Mouse (Mus musculus) heart, embryonic 10.5 days (tissue): ENCODE data around the gene Rftn1. TPM values are rescaled to one million over a fixed set of nuclear protein-coding genes. Genes with fewer than 3 reads are reported as not detected.
A peak's percentile ranks its signal among the peaks of the same experiment; 100 is the strongest.

Source experiments
- DNase-seq: peaks from one replicate; pipeline ENCODE4 v3.0.0-alpha.2; 2017; ENCODE audit warnings: low spot score
- H3K27ac ChIP-seq: fragments of 300-500 bp; sonication (generic); 2 replicates; pipeline ENCODE4 v1.5.1; 2016; ENCODE audit warnings: mild to moderate bottlenecking
- H3K27me3 ChIP-seq: fragments of 300-500 bp; sonication (generic); 2 replicates; pipeline ENCODE4 v1.6.1; 2016; ENCODE audit warnings: mild to moderate bottlenecking; ENCODE audit not compliant: poor library complexity, insufficient read depth, severe bottlenecking
- H3K36me3 ChIP-seq: fragments of 300-500 bp; sonication (generic); 2 replicates; pipeline ENCODE4 v1.6.1; 2016; ENCODE audit warnings: mild to moderate bottlenecking, moderate library complexity
- H3K4me1 ChIP-seq: fragments of 300-500 bp; sonication (generic); 2 replicates; pipeline ENCODE4 v1.6.1; 2016; ENCODE audit warnings: mild to moderate bottlenecking
- H3K4me3 ChIP-seq: fragments of 300-500 bp; sonication (generic); 2 replicates; pipeline ENCODE4 v1.5.1; 2016; ENCODE audit warnings: mild to moderate bottlenecking, moderate library complexity
- H3K9me3 ChIP-seq: fragments of 300-500 bp; sonication (generic); 2 replicates; pipeline ENCODE4 v1.6.1; 2016; ENCODE audit warnings: mild to moderate bottlenecking, moderate library complexity
- WGBS: fragments of 180-500 bp; shearing (Covaris S2); methylation state at CpG from one replicate; pipeline ENCODE4 v1.1.7; 2016; 5-methylcytosine and 5-hydroxymethylcytosine counted together
- polyA plus RNA-seq: library from polyadenylated mRNA; unstranded; fragments of >200 nt; fragmentation: Nextera tagmentation; extraction: Ambion mirVana; gene quantifications from 2 replicates; pipeline ENCODE4 v1.2.1, GENCODE M21; 2016

The Rftn1 gene
- polyA plus RNA-seq, result 9.2 and 10.9 TPM in 2 replicates

GRCm38 (mm10) chr17:50190131-50191015 lies at the start of gene Rftn1:
TSS of gene Rftn1 (minus strand) at chr17:50190674.
- Histone ChIP-seq H3K4me3 (peak within 1 kb of the TSS; percentile 80), H3K9me3 (no peaks in the 10 kb centered on the region), H3K36me3 (no peaks in the 10 kb centered on the region), H3K4me1 (peaks cover 11% of the 10 kb centered on the region; the same call in 1 of the 2 replicates), H3K27me3 (peaks cover 39% of the 10 kb centered on the region), H3K27ac (peak within 1 kb of the TSS; percentile 82)
- DNase-seq, result no peak
- WGBS, result under 1% methylated on average over 79 of the region's 79 CpGs

DNA sequence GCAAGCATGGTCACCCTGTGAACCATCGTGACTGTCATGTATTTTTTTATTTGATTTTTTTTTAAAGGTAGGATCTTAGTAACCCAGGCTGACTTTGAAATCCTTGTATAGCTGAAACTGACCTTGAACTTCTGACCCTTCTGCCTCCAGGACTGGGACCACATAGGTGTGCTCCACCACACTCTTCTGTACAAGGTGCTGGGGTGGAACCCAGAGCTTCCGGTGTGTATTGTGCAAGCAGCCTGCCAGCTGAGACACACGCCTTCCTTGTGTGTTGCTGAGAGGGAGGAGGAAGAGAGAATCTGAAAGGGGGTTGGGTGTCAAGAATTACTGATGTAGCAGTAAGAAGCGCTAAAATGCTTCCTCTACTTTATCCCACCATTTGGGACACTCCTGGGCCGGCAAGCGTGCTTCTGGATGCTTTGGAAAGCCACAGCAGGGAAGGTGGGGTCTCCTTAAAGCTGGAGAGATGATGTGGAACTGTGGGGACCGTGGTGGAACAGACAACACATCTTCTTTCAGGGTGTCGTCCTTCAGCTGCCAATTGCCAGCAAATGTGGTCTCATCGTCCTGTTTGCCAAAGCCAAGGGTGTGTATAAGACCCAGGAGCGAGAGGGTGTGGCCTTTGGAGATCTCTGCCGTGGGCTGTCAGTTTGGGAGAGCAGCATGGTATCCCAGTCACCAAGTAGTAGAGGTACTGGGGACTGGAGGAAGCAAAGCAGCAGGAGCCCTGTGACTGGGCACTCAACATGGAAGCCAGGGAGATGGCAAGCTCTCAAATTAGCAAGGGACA lies 47.5 kb upstream of the Rftn1 start:
- Histone ChIP-seq H3K27ac (no peak overlapping the region), H3K27me3 (peaks cover 9% of the 10 kb centered on the region), H3K36me3 (no peaks in the 10 kb centered on the region), H3K4me3 (no peak overlapping the region), H3K4me1 (no peaks in the 10 kb centered on the region), H3K9me3 (no peaks in the 10 kb centered on the region)
- DNase-seq, result peak; percentile 64
- 40% methylated on average over 11 of the region's 11 CpGs for WGBS

DNA sequence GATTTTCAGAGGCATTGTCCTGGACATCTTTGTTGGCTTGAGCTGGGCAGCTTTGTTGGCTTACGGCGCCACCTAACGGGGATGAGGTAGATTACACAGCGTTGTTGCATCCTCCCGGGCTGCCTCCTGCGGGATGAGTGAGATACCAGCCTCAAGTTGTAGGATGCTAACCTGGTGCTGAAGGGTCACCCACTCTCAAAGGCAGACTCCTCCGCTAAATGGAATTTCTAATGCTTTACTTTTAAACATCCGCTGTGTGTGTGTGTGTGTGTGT lies 46.9 kb upstream of the Rftn1 start:
- Histone ChIP-seq H3K27ac (no peak overlapping the region), H3K27me3 (peaks cover 9% of the 10 kb centered on the region), H3K4me1 (no peaks in the 10 kb centered on the region), H3K36me3 (no peaks in the 10 kb centered on the region), H3K9me3 (no peaks in the 10 kb centered on the region), H3K4me3 (no peak overlapping the region)
- 4% methylated on average over 8 of the region's 8 CpGs for WGBS
- peak; percentile 83 for DNase-seq

DNA sequence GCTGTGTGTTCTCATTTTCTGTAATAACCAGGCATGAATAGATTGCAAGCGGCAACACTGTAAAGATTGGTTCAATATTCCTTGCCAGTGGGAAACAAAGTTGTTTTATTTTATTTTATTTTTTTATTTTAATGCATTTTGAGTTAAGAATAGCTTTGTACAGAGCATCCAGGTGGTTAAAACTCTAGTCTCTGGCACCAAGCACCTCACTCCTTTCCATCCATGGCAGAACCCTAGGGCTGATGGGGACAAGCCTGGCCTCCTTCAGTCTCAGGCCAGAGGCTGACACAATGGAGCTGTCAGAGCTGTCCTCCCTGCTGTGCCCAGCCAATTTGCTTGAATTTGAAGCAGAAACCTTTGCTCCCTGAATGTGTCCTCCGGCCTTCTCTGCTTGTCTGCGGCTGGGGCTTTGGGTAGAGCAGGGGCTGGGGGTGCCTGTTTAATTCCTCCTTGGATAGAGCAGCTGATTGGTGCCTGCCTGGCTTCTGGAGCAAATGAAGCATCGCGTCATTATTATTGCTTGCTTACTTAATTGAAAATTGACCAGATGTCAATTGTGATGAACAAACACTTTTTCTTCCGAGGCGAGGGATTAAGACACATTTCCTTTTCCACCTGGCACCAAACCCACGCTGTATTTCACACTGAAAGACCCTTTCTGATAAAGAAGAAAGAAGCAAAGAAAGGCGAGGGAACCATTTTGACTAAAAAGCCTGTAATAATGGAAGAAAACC lies 46.4 kb upstream of the Rftn1 start:
- no peak overlapping the region for H3K27ac ChIP-seq
- 56% methylated on average over 9 of the region's 9 CpGs for WGBS

DNA sequence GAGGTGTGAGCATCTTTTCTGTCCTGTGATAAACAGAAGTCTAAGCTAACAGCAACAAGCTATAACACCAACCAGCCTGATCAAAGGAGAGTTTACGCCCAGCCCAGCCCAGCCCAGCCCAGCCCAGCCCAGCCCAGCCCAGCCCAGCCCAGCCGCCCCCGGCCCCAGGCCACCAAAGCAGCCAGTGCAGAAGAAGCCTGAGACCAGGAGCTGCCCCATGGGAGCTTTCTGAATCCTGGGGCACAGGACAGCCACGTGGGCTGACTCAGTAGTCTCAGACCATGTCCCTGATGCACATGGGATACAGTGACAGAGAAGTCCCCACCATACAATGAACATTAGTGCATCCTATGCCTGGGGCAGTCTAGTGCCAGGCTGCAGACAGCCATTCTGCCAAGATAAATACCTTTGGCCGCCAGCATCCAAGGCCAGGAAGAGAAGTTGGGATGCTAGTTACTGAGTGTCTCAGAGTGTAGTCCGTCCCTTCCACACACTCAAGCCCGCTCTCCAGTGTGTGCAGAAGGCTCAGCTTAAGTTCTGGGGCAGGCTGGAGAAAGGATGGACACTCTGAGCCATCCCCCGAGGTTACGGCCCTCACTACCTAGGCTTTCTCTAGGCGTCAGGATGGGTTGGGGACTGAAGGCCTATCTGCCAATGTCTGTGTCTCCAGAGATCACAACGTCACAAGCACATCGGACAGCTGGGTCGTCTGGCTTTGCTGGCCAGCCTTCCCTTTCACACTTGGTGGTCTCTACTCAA lies 45.6 kb upstream of the Rftn1 start:
- no peak overlapping the region for H3K27ac ChIP-seq
- H3K4me1 ChIP-seq, result no peaks in the 10 kb centered on the region
- peak; percentile 69 for DNase-seq
- no peaks in the 10 kb centered on the region for H3K36me3 ChIP-seq
- H3K27me3 ChIP-seq, result peaks cover 9% of the 10 kb centered on the region
- 50% methylated on average over 13 of the region's 13 CpGs for WGBS
- H3K9me3 ChIP-seq, result no peaks in the 10 kb centered on the region
- no peak overlapping the region for H3K4me3 ChIP-seq

More for the DNA sequence above, 46.4 kb upstream of the Rftn1 start:
- Histone ChIP-seq H3K9me3 (no peaks in the 10 kb centered on the region), H3K27me3 (peaks cover 9% of the 10 kb centered on the region), H3K4me3 (no peak overlapping the region), H3K4me1 (no peaks in the 10 kb centered on the region), H3K36me3 (no peaks in the 10 kb centered on the region)
- peak; percentile 48 for DNase-seq

DNA sequence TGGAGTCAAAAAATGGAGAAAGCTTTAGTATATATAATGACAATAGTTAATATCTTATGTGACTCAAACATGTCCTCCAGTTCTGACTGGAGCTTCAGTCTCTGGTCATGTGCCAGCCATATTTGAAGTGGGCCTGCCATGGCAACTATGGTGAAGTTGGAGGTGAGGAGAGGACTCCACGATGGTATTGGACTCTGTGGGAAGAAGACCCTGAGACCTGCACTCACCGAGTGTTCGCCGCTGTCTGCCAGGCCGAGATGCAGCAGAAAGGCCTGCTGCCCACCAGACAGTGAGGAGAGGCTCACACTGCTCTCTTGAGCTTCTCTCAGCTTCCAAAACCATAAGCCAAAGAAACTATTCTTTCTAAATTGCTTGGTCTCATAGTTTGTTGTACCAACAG lies 43.5 kb upstream of the Rftn1 start:
- 87% methylated on average over 5 of the region's 5 CpGs for WGBS
- no peaks in the 10 kb centered on the region for H3K36me3 ChIP-seq
- H3K9me3 ChIP-seq, result no peaks in the 10 kb centered on the region
- H3K4me1 ChIP-seq, result no peaks in the 10 kb centered on the region
- no peak overlapping the region for H3K4me3 ChIP-seq
- H3K27me3 ChIP-seq, result peaks cover 9% of the 10 kb centered on the region
- DNase-seq, result peak; percentile 63
- no peak overlapping the region for H3K27ac ChIP-seq

- H3K27me3 ChIP-seq, result peaks cover under 1% of the 10 kb centered on the region; the same call in 1 of the 2 replicates
- 91% methylated on average over 11 of the region's 11 CpGs for whole genome bisulfite sequencing
- no peaks in the 10 kb centered on the region for H3K4me1 ChIP-seq
- no peak overlapping the region for H3K4me3 ChIP-seq
- DNase-seq, result peak; percentile 54
- H3K9me3 ChIP-seq, result no peaks in the 10 kb centered on the region
- H3K27ac ChIP-seq, result no peak overlapping the region
- H3K36me3 ChIP-seq, result no peaks in the 10 kb centered on the region
These were observed 42.3 kb upstream of the Rftn1 start for GRCm38 (mm10) chr17:50232821-50233220.

- H3K27me3 ChIP-seq, result no peaks in the 10 kb centered on the region
- peak; percentile 52 for DNase-seq
- no peaks in the 10 kb centered on the region for H3K9me3 ChIP-seq
- H3K4me1 ChIP-seq, result no peaks in the 10 kb centered on the region
- no peak overlapping the region for H3K4me3 ChIP-seq
- 90% methylated on average over 8 of the region's 8 CpGs for WGBS
- no peaks in the 10 kb centered on the region for H3K36me3 ChIP-seq
- no peak overlapping the region for H3K27ac ChIP-seq
These were observed 40.7 kb upstream of the Rftn1 start for GRCm38 (mm10) chr17:50231206-50231605.

DNA sequence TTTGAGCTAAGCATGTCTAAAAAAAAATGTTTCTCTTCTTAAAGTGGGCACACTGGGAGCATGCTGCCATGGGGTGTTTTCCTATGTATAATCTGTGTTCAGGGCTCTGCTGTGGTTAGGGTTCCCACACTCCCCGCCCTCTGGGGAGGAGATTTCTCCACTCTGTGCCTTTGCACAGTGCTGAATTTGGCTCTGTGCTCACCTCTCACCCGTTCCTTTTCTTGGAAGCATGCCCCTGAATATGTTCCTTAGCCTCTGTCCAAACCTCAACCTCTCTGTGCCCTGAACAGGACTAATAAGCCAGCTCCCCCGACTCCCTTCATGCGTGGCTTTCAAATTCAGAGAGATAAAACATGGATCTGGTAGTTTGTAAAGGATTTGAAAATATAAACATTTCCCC lies 39.1 kb upstream of the Rftn1 start:
- WGBS, result 81% methylated on average over 4 of the region's 4 CpGs
- Histone ChIP-seq H3K27me3 (no peaks in the 10 kb centered on the region; the same call in 1 of the 2 replicates), H3K9me3 (no peaks in the 10 kb centered on the region), H3K27ac (no peak overlapping the region), H3K4me1 (no peaks in the 10 kb centered on the region), H3K36me3 (no peaks in the 10 kb centered on the region), H3K4me3 (no peak overlapping the region)
- DNase-seq, result no peak

GRCm38 (mm10) chr17:50227366-50227765 lies 36.9 kb upstream of the Rftn1 start:
- H3K4me1 ChIP-seq, result no peaks in the 10 kb centered on the region
- no peak overlapping the region for H3K27ac ChIP-seq
- no peaks in the 10 kb centered on the region; the same call in 1 of the 2 replicates for H3K27me3 ChIP-seq
- 60% methylated on average over 7 of the region's 7 CpGs for WGBS
- H3K36me3 ChIP-seq, result no peaks in the 10 kb centered on the region
- no peak overlapping the region for H3K4me3 ChIP-seq
- H3K9me3 ChIP-seq, result no peaks in the 10 kb centered on the region
- no peak for DNase-seq

GRCm38 (mm10) chr17:50224718-50225117 lies 34.2 kb upstream of the Rftn1 start:
- Histone ChIP-seq H3K9me3 (no peaks in the 10 kb centered on the region), H3K4me1 (peaks cover 8% of the 10 kb centered on the region; the same call in 1 of the 2 replicates), H3K4me3 (no peak overlapping the region), H3K36me3 (no peaks in the 10 kb centered on the region), H3K27me3 (no peaks in the 10 kb centered on the region; the same call in 1 of the 2 replicates), H3K27ac (no peak overlapping the region)
- DNase-seq, result no peak
- WGBS, result 63% methylated on average over 5 of the region's 5 CpGs

GRCm38 (mm10) chr17:50217978-50218377 lies 27.5 kb upstream of the Rftn1 start:
- DNase-seq, result no peak
- Histone ChIP-seq H3K27ac (no peak overlapping the region), H3K9me3 (no peaks in the 10 kb centered on the region; the same call in 1 of the 2 replicates), H3K4me3 (no peak overlapping the region), H3K27me3 (no peaks in the 10 kb centered on the region), H3K36me3 (no peaks in the 10 kb centered on the region), H3K4me1 (peaks cover 8% of the 10 kb centered on the region; the same call in 1 of the 2 replicates)
- 75% methylated on average over 4 of the region's 4 CpGs for WGBS
